Mouse (Mus musculus): Measurements from ENCODE around the gene Scap. TPM values are rescaled to one million over a fixed set of nuclear protein-coding genes. Genes with fewer than 3 reads are reported as not detected.

The Scap gene
- polyA plus RNA-seq, 1 experiment, result 44.4 TPM

GRCm38 (mm10) chr9:110306371-110306770 is 26.7 kb upstream of the Scap start:
- H3K27me3 ChIP-seq (ENCODE audit: control insufficient read depth, insufficient read depth, insufficient read length), result no peaks in the 10 kb centered on the region
- TF ChIP-seq E2F4 (IDR thresholded peaks at IDR 0.05; ENCODE audit: insufficient read depth), result no peak
- TF ChIP-seq USF1 (IDR thresholded peaks at IDR 0.05; ENCODE audit: low read depth), result no peak
- no peak for TF ChIP-seq POLR2A (IDR thresholded peaks at IDR 0.05; ENCODE audit: insufficient read length, low read depth)
- no peak for TF ChIP-seq SRF (IDR thresholded peaks at IDR 0.05; ENCODE audit: control insufficient read depth, insufficient read length, low read depth)
- TF ChIP-seq REST (IDR thresholded peaks at IDR 0.05; ENCODE audit: insufficient read depth, insufficient read length), result no peak
- TF ChIP-seq POLR2AphosphoS2 (IDR thresholded peaks at IDR 0.05; ENCODE audit: insufficient read length, low read depth), result no peak
- TF ChIP-seq TCF12 (IDR thresholded peaks at IDR 0.05; ENCODE audit: insufficient read depth, poor library complexity, severe bottlenecking), result no peak
- TF ChIP-seq MYOD1 (IDR thresholded peaks at IDR 0.05; ENCODE audit: control insufficient read depth in 1 of 3, insufficient read length in 2 of 3, low read depth in 2 of 3), result no peak
- TF ChIP-seq TCF3 (IDR thresholded peaks at IDR 0.05; ENCODE audit: insufficient read length, low read depth), result no peak
- no peak for TF ChIP-seq MAX (IDR thresholded peaks at IDR 0.05; ENCODE audit: low read depth)
- TF ChIP-seq MYOG (IDR thresholded peaks at IDR 0.05; ENCODE audit: control insufficient read depth in 1 of 3, insufficient read depth in 1 of 3, insufficient read length in 2 of 3, low read depth in 2 of 3), result no peak
- no peak for TF ChIP-seq CEBPB (IDR thresholded peaks at IDR 0.05; ENCODE audit: insufficient read depth, poor library complexity, severe bottlenecking)
- peaks cover 14% of the 10 kb centered on the region for H3K79me2 ChIP-seq (ENCODE audit: control insufficient read depth, insufficient read depth)
- H3K4me3 ChIP-seq, result peak overlapping the region; percentile 57
- no peaks in the 10 kb centered on the region for H3K36me3 ChIP-seq (ENCODE audit: control insufficient read depth, insufficient read depth)
- H3ac ChIP-seq (ENCODE audit: control insufficient read depth, insufficient read length), result no peak overlapping the region
- H3K4me2 ChIP-seq (ENCODE audit: low read depth), result peak overlapping the region; percentile 94

GRCm38 (mm10) chr9:110314706-110315105 is 18.4 kb upstream of the Scap start:
- no peaks in the 10 kb centered on the region for H3K79me2 ChIP-seq (ENCODE audit: control insufficient read depth, insufficient read depth)
- no peaks in the 10 kb centered on the region for H3K27me3 ChIP-seq (ENCODE audit: control insufficient read depth, insufficient read depth, insufficient read length)
- H3K4me3 ChIP-seq, result no peak overlapping the region
- no peaks in the 10 kb centered on the region for H3K36me3 ChIP-seq (ENCODE audit: control insufficient read depth, insufficient read depth)
- no peak overlapping the region for H3ac ChIP-seq (ENCODE audit: control insufficient read depth, insufficient read length)
- H3K4me2 ChIP-seq (ENCODE audit: low read depth), result no peak overlapping the region
- no peak for TF ChIP-seq MYOG (IDR thresholded peaks at IDR 0.05; ENCODE audit: control insufficient read depth in 1 of 3, insufficient read depth in 1 of 3, insufficient read length in 2 of 3, low read depth in 2 of 3)

GRCm38 (mm10) chr9:110315410-110315809 is 17.7 kb upstream of the Scap start:
- no peaks in the 10 kb centered on the region for H3K79me2 ChIP-seq (ENCODE audit: control insufficient read depth, insufficient read depth)
- TF ChIP-seq POLR2AphosphoS2 (IDR thresholded peaks at IDR 0.05; ENCODE audit: insufficient read length, low read depth) (no peak), E2F4 (IDR thresholded peaks at IDR 0.05; ENCODE audit: insufficient read depth) (no peak), USF1 (IDR thresholded peaks at IDR 0.05; ENCODE audit: low read depth) (no peak), REST (IDR thresholded peaks at IDR 0.05; ENCODE audit: insufficient read depth, insufficient read length) (no peak), MYOG (IDR thresholded peaks at IDR 0.05; ENCODE audit: control insufficient read depth in 1 of 3, insufficient read depth in 1 of 3, insufficient read length in 2 of 3, low read depth in 2 of 3) (no peak), SRF (IDR thresholded peaks at IDR 0.05; ENCODE audit: control insufficient read depth, insufficient read length, low read depth) (no peak), CEBPB (IDR thresholded peaks at IDR 0.05; ENCODE audit: insufficient read depth, poor library complexity, severe bottlenecking) (no peak), MYOD1 (IDR thresholded peaks at IDR 0.05; ENCODE audit: control insufficient read depth in 1 of 3, insufficient read length in 2 of 3, low read depth in 2 of 3) (no peak), POLR2A (IDR thresholded peaks at IDR 0.05; ENCODE audit: insufficient read length, low read depth) (no peak), MAX (IDR thresholded peaks at IDR 0.05; ENCODE audit: low read depth) (no peak), TCF3 (IDR thresholded peaks at IDR 0.05; ENCODE audit: insufficient read length, low read depth) (no peak), TCF12 (IDR thresholded peaks at IDR 0.05; ENCODE audit: insufficient read depth, poor library complexity, severe bottlenecking) (no peak)
- H3K36me3 ChIP-seq (ENCODE audit: control insufficient read depth, insufficient read depth), result no peaks in the 10 kb centered on the region
- H3K27me3 ChIP-seq (ENCODE audit: control insufficient read depth, insufficient read depth, insufficient read length), result no peaks in the 10 kb centered on the region
- no peak overlapping the region for H3K4me2 ChIP-seq (ENCODE audit: low read depth)
- no peak overlapping the region for H3ac ChIP-seq (ENCODE audit: control insufficient read depth, insufficient read length)
- H3K4me3 ChIP-seq, result no peak overlapping the region

- no peaks in the 10 kb centered on the region for H3K36me3 ChIP-seq (ENCODE audit: control insufficient read depth, insufficient read depth)
- H3K27me3 ChIP-seq (ENCODE audit: control insufficient read depth, insufficient read depth, insufficient read length), result no peaks in the 10 kb centered on the region
- H3ac ChIP-seq (ENCODE audit: control insufficient read depth, insufficient read length), result no peak overlapping the region
- no peaks in the 10 kb centered on the region for H3K79me2 ChIP-seq (ENCODE audit: control insufficient read depth, insufficient read depth)
- TF ChIP-seq MYOD1 (IDR thresholded peaks at IDR 0.05; ENCODE audit: control insufficient read depth in 1 of 3, insufficient read length in 2 of 3, low read depth in 2 of 3) (no peak), TCF3 (IDR thresholded peaks at IDR 0.05; ENCODE audit: insufficient read length, low read depth) (no peak), E2F4 (IDR thresholded peaks at IDR 0.05; ENCODE audit: insufficient read depth) (no peak), POLR2A (IDR thresholded peaks at IDR 0.05; ENCODE audit: insufficient read length, low read depth) (no peak), SRF (IDR thresholded peaks at IDR 0.05; ENCODE audit: control insufficient read depth, insufficient read length, low read depth) (no peak), USF1 (IDR thresholded peaks at IDR 0.05; ENCODE audit: low read depth) (no peak), TCF12 (IDR thresholded peaks at IDR 0.05; ENCODE audit: insufficient read depth, poor library complexity, severe bottlenecking) (no peak), REST (IDR thresholded peaks at IDR 0.05; ENCODE audit: insufficient read depth, insufficient read length) (no peak), MYOG (IDR thresholded peaks at IDR 0.05; ENCODE audit: control insufficient read depth in 1 of 3, insufficient read depth in 1 of 3, insufficient read length in 2 of 3, low read depth in 2 of 3) (no peak), POLR2AphosphoS2 (IDR thresholded peaks at IDR 0.05; ENCODE audit: insufficient read length, low read depth) (no peak)
- H3K4me3 ChIP-seq, result no peak overlapping the region
- no peak overlapping the region for H3K4me2 ChIP-seq (ENCODE audit: low read depth)
These were observed 17.2 kb upstream of the Scap start for GRCm38 (mm10) chr9:110315904-110316303.

GRCm38 (mm10) chr9:110316503-110316902 is 16.6 kb upstream of the Scap start:
- no peak overlapping the region for H3K4me3 ChIP-seq
- no peaks in the 10 kb centered on the region for H3K27me3 ChIP-seq (ENCODE audit: control insufficient read depth, insufficient read depth, insufficient read length)
- H3K4me2 ChIP-seq (ENCODE audit: low read depth), result no peak overlapping the region
- no peaks in the 10 kb centered on the region for H3K79me2 ChIP-seq (ENCODE audit: control insufficient read depth, insufficient read depth)
- TF ChIP-seq E2F4 (IDR thresholded peaks at IDR 0.05; ENCODE audit: insufficient read depth) (no peak), SRF (IDR thresholded peaks at IDR 0.05; ENCODE audit: control insufficient read depth, insufficient read length, low read depth) (no peak), MYOD1 (IDR thresholded peaks at IDR 0.05; ENCODE audit: control insufficient read depth in 1 of 3, insufficient read length in 2 of 3, low read depth in 2 of 3) (no peak), MYOG (IDR thresholded peaks at IDR 0.05; ENCODE audit: control insufficient read depth in 1 of 3, insufficient read depth in 1 of 3, insufficient read length in 2 of 3, low read depth in 2 of 3) (no peak), TCF12 (IDR thresholded peaks at IDR 0.05; ENCODE audit: insufficient read depth, poor library complexity, severe bottlenecking) (no peak), REST (IDR thresholded peaks at IDR 0.05; ENCODE audit: insufficient read depth, insufficient read length) (no peak), POLR2A (IDR thresholded peaks at IDR 0.05; ENCODE audit: insufficient read length, low read depth) (no peak), USF1 (IDR thresholded peaks at IDR 0.05; ENCODE audit: low read depth) (no peak), POLR2AphosphoS2 (IDR thresholded peaks at IDR 0.05; ENCODE audit: insufficient read length, low read depth) (no peak), CEBPB (IDR thresholded peaks at IDR 0.05; ENCODE audit: insufficient read depth, poor library complexity, severe bottlenecking) (no peak), TCF3 (IDR thresholded peaks at IDR 0.05; ENCODE audit: insufficient read length, low read depth) (no peak)
- H3ac ChIP-seq (ENCODE audit: control insufficient read depth, insufficient read length), result no peak overlapping the region
- no peaks in the 10 kb centered on the region for H3K36me3 ChIP-seq (ENCODE audit: control insufficient read depth, insufficient read depth)
